Mouse (Mus musculus) erythroblast, embryonic 14.5 days (primary cell): Measurements from ENCODE around the gene Zfp865. TPM values are rescaled to one million over a fixed set of nuclear protein-coding genes. Genes with fewer than 3 reads are reported as not detected.
"Not testable (repeated sequence)": the region's sequence is repeated elsewhere in the genome, so short reads cannot be mapped to it uniquely, and the experiment has no call there.

Experiments
- H3K27me3 ChIP-seq: 2 replicates; pipeline ENCODE4 v1.6.1; 2012; ENCODE audit warnings: inconsistent platforms; ENCODE audit not compliant: control insufficient read depth
- H3K36me3 ChIP-seq: 2 replicates; pipeline ENCODE4 v1.6.1; 2012; ENCODE audit warnings: mild to moderate bottlenecking, inconsistent platforms; ENCODE audit not compliant: control insufficient read depth
- H3K4me1 ChIP-seq: 2 replicates; pipeline ENCODE4 v1.6.1; 2012; ENCODE audit warnings: inconsistent platforms; ENCODE audit not compliant: control insufficient read depth
- H3K4me3 ChIP-seq: replicated peaks from 2 replicates; pipeline ENCODE3; 2012; ENCODE audit warnings: moderate library complexity, mild to moderate bottlenecking, inconsistent platforms
- H3K9me3 ChIP-seq: 2 replicates; pipeline ENCODE4 v1.6.1; 2012; ENCODE audit warnings: low read length, inconsistent platforms, mixed read lengths; ENCODE audit not compliant: control insufficient read depth
- GATA1 ChIP-seq: IDR thresholded peaks from 2 replicates; pipeline ENCODE4 v1.6.1; 2012; ENCODE audit warnings: low read length, inconsistent platforms, mixed read lengths
- TAL1 ChIP-seq: IDR thresholded peaks from 3 replicates; pipeline ENCODE4 v1.6.1; 2012; ENCODE audit warnings: low read length, inconsistent platforms, mixed read lengths
- polyA plus RNA-seq: library from polyadenylated mRNA; stranded (reverse); fragments of >175 nt; gene quantifications from 2 replicates; pipeline ENCODE4 v1.2.3, GENCODE M21; 2012

The Zfp865 gene
- polyA plus RNA-seq, 1 experiment = 1.8 TPM

DNA sequence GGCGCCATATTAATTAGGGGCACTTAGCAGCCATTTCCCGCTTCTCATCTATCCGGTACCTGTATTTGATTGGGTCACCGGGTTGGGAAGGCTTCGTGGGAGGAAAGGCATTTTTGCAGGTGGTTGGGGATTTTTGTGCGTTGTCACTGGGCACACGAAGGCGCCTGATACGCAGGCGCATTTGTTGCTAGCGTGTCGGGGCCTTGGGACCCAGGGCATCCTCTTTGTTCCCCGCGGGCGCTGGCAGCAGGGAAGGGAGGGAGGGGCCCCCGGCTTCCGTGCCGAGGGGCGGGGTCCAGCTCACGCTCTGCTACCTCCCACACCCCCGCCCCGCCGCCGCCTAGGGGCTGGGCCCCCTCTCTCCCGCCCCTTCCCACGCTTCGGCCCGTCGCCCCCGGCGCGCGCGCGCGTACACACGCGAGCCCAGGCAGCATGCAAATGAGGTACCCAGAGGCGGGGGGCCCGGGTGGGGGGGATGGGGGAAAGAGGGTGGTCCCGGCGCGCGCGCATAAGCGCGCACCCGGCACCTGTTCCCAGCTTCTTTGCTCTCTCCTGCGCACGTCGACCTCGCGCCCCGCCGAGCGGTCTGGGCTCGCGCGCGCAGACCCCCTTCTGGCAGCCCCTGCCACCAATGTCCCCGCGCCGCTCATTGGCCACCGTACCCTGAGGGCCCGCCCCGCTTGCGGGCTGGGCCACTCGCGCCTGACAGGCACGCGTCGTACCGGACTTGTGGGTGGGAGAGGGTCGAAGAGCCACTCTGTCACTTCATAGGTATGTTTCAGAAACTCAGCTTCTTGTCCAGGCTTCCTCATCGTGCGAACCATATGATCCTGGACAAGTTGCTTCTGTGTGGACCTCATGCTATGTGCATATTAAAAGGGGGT, 4.8 kb upstream of the Zfp865 start, which contains the start of gene Gm44973:
Gm44973 (plus strand) TSS at position 379 of the 884 bp plus-strand sequence.
- Histone ChIP-seq H3K4me1 (peaks cover 62% of the 10 kb centered on the region), H3K27me3 (no peaks in the 10 kb centered on the region), H3K9me3 (peaks cover 12% of the 10 kb centered on the region), H3K4me3 (peak within 1 kb of the TSS; percentile 91), H3K36me3 (peaks cover 46% of the 10 kb centered on the region)
- no peak for TF ChIP-seq GATA1
- no peak for TF ChIP-seq TAL1

DNA sequence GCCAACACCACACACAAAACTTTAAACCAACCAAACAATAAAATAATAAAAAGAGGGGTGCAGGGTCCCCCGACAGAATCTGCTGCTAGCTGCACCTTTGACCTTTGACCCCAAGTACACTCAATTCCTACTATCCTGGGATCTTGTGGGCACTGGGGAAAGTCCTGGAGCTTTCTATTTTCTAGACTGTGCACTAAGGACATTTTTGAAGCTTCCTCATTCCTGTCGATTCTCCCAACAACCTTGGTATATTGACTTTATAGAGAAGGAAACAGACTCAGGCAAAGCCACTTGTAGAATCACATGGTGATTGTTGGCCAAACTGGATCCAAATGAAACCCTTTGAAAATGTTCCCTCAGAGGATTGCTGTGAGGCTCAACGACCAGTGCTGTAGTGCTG, 4.1 kb upstream of the Zfp865 start:
- TF ChIP-seq TAL1 (no peak), GATA1 (no peak)
- Histone ChIP-seq H3K9me3 (peaks cover 12% of the 10 kb centered on the region), H3K27me3 (no peaks in the 10 kb centered on the region), H3K4me3 (peak overlapping the region; percentile 91), H3K36me3 (peaks cover 39% of the 10 kb centered on the region), H3K4me1 (peaks cover 67% of the 10 kb centered on the region)

DNA sequence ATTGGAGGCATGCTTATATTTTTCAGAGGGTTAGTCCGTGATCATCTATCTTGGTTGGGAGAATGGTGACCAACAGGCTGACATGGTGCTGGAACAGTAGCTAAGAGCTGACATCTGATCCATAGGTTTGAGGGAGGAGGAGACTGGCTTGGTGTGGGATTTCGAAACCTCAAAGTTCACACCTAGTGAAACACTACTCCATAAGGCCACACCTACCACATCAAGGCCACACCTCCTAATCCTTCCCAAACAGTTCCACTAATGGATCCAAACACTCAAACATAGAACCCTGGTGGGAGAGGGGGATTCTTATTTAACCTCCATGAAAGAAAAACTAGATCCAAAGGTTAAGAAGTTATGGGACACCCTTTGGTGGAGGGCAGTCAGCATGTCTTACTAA, 3.3 kb upstream of the Zfp865 start:
- Histone ChIP-seq H3K4me1 (peaks cover 72% of the 10 kb centered on the region), H3K4me3 (no peak overlapping the region), H3K9me3 (peaks cover 12% of the 10 kb centered on the region), H3K27me3 (no peaks in the 10 kb centered on the region), H3K36me3 (peaks cover 30% of the 10 kb centered on the region)
- no peak for TF ChIP-seq TAL1
- TF ChIP-seq GATA1 = no peak

DNA sequence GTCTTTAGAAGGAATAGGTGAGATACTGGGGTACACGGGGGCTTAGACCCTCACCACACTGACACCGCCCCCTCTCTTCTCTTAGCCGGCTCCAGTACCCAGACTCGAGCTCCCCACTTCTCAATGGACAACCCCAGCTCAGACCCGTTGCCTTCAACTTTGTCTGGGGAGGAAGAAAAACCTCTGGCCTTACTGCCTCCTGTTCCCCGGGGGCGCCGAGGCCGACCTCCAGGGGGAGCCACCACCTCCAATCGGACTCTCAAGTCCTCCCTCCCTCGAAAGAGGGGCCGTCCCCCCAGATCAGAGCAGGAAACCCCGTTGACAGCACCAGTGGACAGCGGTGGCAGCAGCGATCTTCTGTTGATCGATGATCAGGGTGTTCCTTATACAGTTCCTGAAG, 2.8 kb upstream of the Zfp865 start:
- H3K9me3 ChIP-seq = peaks cover 12% of the 10 kb centered on the region
- H3K36me3 ChIP-seq = peaks cover 30% of the 10 kb centered on the region
- no peaks in the 10 kb centered on the region for H3K27me3 ChIP-seq
- no peak overlapping the region for H3K4me3 ChIP-seq
- TF ChIP-seq GATA1 = no peak
- TF ChIP-seq TAL1 = no peak
- H3K4me1 ChIP-seq = peaks cover 75% of the 10 kb centered on the region

DNA sequence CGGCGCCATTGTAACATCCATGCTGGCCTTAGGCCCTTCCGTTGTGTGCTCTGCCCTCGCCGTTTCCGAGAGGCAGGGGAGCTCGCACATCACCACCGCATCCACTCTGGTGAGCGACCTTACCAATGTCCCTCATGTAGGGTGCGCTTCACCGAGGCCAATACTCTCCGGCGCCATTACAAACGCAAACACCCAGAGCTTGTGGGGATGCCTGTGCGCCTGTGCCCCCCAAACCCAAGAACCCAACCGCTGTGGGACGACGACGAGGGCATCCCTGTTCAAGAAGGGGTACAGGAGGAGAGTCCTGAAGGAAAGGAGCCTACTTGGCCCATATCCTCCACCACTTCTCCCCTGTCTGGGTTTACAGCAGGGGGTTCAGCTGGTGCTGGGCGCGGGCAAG, 2.2 kb upstream of the Zfp865 start:
- peaks cover 30% of the 10 kb centered on the region for H3K36me3 ChIP-seq
- no peak overlapping the region for H3K4me3 ChIP-seq
- H3K27me3 ChIP-seq = no peaks in the 10 kb centered on the region
- no peak for TF ChIP-seq GATA1
- TF ChIP-seq TAL1 = no peak
- peaks cover 12% of the 10 kb centered on the region for H3K9me3 ChIP-seq
- peaks cover 74% of the 10 kb centered on the region for H3K4me1 ChIP-seq

DNA sequence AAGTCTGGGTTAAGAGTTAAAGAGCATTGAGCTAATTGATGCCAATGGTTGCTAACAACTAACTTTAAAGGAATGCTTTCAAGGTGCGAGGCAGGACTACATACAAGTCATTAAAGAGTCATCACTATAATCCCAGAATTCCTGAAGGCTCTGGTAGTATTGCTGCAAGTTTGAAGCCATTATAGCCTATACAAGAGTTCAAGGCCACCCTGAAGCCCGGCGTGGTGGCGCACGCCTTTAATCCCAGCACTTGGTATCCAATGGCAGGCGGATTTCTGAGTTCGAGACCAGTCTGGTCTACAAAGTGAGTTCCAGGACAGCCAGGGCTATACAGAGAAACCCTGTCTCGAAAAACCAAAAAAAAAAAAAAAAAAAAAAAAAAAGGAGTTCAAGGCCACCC, 600 bp upstream of the Zfp865 start:
- H3K36me3 ChIP-seq = peaks cover 43% of the 10 kb centered on the region
- H3K9me3 ChIP-seq = peaks cover 12% of the 10 kb centered on the region
- not testable (repeated sequence) for H3K27me3 ChIP-seq
- H3K4me3 ChIP-seq = peak overlapping the region; percentile 87
- H3K4me1 ChIP-seq = peaks cover 61% of the 10 kb centered on the region

DNA sequence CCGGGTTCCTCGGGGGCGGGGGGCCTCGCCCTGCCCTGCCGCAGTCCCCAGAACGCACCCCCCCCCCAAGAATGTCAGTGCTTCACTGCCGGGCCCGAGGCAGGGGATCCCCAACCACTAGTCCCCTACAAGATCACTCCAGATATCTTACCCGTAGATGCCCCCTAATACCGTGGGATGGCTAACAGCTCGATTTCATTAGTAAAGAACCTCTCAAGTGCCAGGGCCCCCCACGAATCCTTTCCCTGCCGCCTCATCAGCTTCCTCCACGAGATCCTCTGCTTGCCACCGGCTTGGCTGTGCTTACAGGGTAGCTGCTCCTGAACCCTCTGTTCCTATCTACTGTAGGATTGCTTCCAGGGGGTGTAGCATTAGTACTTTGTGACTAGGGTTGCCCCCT, 509 bp downstream of the Zfp865 start:
- H3K4me1 ChIP-seq = peaks cover 56% of the 10 kb centered on the region
- H3K27me3 ChIP-seq = no peaks in the 10 kb centered on the region
- H3K9me3 ChIP-seq = peaks cover 12% of the 10 kb centered on the region
- H3K4me3 ChIP-seq = peak overlapping the region; percentile 87
- H3K36me3 ChIP-seq = peaks cover 50% of the 10 kb centered on the region
- TF ChIP-seq TAL1 (no peak), GATA1 (no peak)

DNA sequence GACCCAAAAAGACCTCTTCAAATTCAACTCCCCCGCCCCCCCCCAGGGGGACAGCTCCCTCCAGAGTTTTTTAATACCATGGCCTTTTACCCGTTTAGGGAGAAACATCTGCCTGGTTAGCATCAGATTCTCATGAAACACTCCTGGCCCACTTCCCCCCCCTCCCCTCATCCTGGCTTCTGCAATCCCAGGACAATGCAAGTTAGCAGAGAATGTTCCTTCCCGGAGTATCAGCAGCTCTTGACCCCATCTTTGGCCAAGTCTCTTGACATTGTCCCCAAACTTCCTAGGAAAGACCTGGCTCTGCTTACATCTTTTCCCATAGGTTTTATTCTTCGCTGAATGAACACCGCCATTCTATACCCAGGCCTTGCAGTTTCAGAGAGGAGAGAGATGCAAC, 1.0 kb downstream of the Zfp865 start:
- no peak for TF ChIP-seq GATA1
- TF ChIP-seq TAL1 = no peak
- Histone ChIP-seq H3K4me1 (peaks cover 50% of the 10 kb centered on the region), H3K36me3 (peaks cover 52% of the 10 kb centered on the region), H3K4me3 (peak overlapping the region; percentile 87), H3K27me3 (no peaks in the 10 kb centered on the region), H3K9me3 (peaks cover 12% of the 10 kb centered on the region)

DNA sequence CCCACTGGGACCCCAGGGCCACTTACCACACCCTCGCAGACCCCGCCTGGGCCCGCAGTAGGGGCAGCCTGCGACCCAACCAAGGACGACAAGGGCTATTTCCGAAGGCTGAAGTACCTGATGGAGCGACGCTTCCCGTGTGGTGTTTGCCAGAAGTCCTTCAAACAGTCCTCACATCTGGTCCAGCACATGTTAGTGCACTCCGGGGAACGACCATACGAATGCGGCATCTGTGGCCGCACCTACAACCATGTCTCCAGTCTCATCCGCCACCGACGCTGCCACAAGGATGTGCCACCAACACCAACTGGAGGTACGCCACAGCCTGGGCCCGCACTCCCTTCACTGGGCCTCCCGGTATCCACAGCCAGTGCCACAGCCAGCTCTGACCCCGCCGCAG, 9.4 kb downstream of the Zfp865 start:
- TF ChIP-seq TAL1 = no peak
- TF ChIP-seq GATA1 = no peak
- H3K4me3 ChIP-seq = no peak overlapping the region
- peaks cover 14% of the 10 kb centered on the region; the same call in 1 of the 2 replicates for H3K27me3 ChIP-seq
- H3K9me3 ChIP-seq = peaks cover 35% of the 10 kb centered on the region
- peaks cover 70% of the 10 kb centered on the region for H3K36me3 ChIP-seq
- no peaks in the 10 kb centered on the region for H3K4me1 ChIP-seq

DNA sequence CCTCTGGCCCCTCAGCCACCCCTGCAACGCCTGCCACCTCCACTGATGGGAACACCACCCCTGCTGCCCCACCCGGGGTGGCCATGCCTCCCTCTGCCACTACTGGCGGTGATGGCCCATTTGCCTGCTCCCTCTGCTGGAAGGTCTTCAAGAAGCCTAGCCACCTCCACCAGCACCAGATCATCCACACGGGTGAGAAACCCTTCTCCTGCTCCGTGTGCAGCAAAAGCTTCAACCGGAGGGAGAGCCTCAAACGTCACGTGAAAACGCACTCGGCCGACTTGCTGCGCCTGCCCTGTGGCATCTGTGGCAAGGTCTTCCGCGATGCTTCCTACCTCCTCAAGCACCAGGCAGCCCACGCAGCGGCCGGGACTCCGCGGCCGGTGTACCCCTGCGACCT, 9.8 kb downstream of the Zfp865 start:
- Histone ChIP-seq H3K27me3 (peaks cover 14% of the 10 kb centered on the region; the same call in 1 of the 2 replicates), H3K36me3 (peaks cover 67% of the 10 kb centered on the region), H3K4me1 (no peaks in the 10 kb centered on the region), H3K9me3 (peaks cover 35% of the 10 kb centered on the region), H3K4me3 (no peak overlapping the region)
- TF ChIP-seq GATA1 (no peak), TAL1 (no peak)
